Mouse (Mus musculus): ENCODE results near the gene Kcnn1. TPM values are rescaled to one million over a fixed set of nuclear protein-coding genes. Genes with fewer than 3 reads are reported as not detected.

The Kcnn1 gene
- polyA plus RNA-seq, 1 experiment from 2014 or later: 19.8 TPM

DNA sequence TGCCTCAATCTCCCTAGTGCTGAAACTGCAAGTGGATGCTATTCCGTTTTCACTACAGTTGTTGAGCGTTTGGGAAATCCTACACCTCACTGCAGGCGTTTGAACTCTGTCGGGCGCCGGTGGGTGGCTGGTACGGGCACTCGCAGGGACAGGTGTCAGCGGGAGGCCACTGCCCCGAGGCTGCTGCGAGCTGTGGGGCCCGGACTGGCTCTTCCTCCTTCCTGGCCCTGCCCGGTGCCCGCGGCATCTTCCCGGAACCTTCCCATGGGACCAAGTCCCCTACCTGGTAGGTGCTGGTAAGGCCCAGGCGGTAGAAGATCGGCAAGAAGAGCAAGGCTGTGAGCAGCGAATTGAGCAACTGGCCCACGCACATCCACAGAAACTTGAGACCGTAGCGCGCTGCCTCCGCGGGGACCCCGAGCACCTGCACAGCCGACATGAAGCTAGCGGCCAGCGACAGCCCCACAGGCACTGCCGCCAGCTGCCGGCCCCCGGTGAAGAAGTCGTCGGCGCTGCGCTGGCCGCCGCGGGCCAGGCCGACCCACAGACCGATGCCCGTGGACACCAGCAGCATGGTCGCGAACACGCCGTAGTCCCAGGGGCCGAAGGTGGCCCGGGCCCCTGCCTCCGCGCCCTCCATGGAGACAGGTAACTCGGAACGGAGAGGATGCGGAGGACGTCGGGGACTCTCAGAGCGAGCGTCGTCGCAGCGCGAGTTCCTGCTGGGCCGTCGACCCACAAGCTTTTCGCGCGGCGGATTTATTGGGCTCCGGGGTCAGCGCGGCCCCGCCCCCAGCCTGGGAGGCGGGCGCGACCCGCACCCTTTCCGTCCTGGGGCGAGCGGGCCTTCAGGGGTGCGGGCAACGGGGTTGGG lies 29.2 kb upstream of the Kcnn1 start, which contains the start of gene Slc5a5:
TSS of gene Slc5a5 (minus strand) at position 736 of the 874 bp plus-strand sequence.
- ATAC-seq (ENCODE audit: low FRiP score, low read depth): no peak
- Histone ChIP-seq H3K4me2 (peak within 1 kb of the TSS; percentile 35), H3K4me1 (replicated peaks) (peaks cover 20% of the 10 kb centered on the region), H3K9me3 (no peaks in the 10 kb centered on the region), H3K4me3 (peak within 1 kb of the TSS; percentile 19), H3K36me3 (peaks cover 27% of the 10 kb centered on the region), H3K27me3 (peaks cover 46% of the 10 kb centered on the region), H3K9ac (no peak within 1 kb of the TSS), H3K27ac (replicated peaks) (no peak within 1 kb of the TSS)
- WGBS: 5% methylated on average over 80 of the region's 80 CpGs

DNA sequence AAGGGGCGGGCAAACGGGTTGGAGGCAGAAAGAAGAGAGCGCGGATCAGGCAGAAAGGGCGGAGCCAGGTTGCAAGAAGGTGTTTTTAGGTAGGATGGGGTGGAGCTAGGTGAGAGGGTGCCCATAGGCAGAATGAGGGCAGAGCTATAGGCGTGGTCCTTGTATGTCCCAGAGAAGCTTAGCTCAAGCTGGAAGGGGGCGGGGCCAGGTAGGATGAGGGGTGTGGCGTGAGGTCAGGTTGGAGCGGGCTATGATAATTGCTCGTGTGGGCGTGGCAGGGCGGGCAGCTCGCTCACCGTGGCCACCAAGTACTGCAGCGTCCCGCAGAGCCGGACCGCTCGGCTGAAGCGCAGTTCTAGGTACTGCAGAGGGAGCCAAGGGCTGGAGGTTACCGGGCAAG lies 28.3 kb upstream of the Kcnn1 start:
- 12% methylated on average over 21 of the region's 21 CpGs for WGBS
- H3K4me1 ChIP-seq (replicated peaks): peaks cover 17% of the 10 kb centered on the region

GRCm38 (mm10) chr8:70890656-70891055 lies 27.6 kb upstream of the Kcnn1 start:
- H3K4me2 ChIP-seq: no peak overlapping the region
- ATAC-seq (ENCODE audit: low FRiP score, low read depth): no peak
- no peak overlapping the region for H3K27ac ChIP-seq (replicated peaks)
- no peaks in the 10 kb centered on the region for H3K9me3 ChIP-seq
- peaks cover 50% of the 10 kb centered on the region for H3K27me3 ChIP-seq
- peaks cover 10% of the 10 kb centered on the region for H3K4me1 ChIP-seq (replicated peaks)
- 91% methylated on average over 5 of the region's 5 CpGs for WGBS
- H3K36me3 ChIP-seq: peaks cover 25% of the 10 kb centered on the region
- no peak overlapping the region for H3K4me3 ChIP-seq
- H3K9ac ChIP-seq: no peak overlapping the region

More for the DNA sequence above, 28.3 kb upstream of the Kcnn1 start:
- Histone ChIP-seq H3K27me3 (peaks cover 48% of the 10 kb centered on the region), H3K4me2 (no peak overlapping the region), H3K27ac (replicated peaks) (no peak overlapping the region), H3K36me3 (peaks cover 27% of the 10 kb centered on the region), H3K9ac (no peak overlapping the region), H3K9me3 (no peaks in the 10 kb centered on the region), H3K4me3 (no peak overlapping the region)
- no peak for ATAC-seq (ENCODE audit: low FRiP score, low read depth)

- peak overlapping the region; percentile 19 for H3K4me2 ChIP-seq
- peaks cover 8% of the 10 kb centered on the region for H3K4me1 ChIP-seq (replicated peaks)
- WGBS: 1% methylated on average over 16 of the region's 18 CpGs
- H3K27ac ChIP-seq (replicated peaks): no peak overlapping the region
- no peak for ATAC-seq (ENCODE audit: low FRiP score, low read depth)
- peak overlapping the region; percentile 16; the same call in 1 of the 2 replicates for H3K4me3 ChIP-seq
- H3K27me3 ChIP-seq: peaks cover 26% of the 10 kb centered on the region
- no peaks in the 10 kb centered on the region for H3K36me3 ChIP-seq
- no peak overlapping the region for H3K9ac ChIP-seq
- H3K9me3 ChIP-seq: no peaks in the 10 kb centered on the region
Measured at GRCm38 (mm10) chr8:70887669-70888068, 24.6 kb upstream of the Kcnn1 start.

GRCm38 (mm10) chr8:70885612-70886011 lies 22.6 kb upstream of the Kcnn1 start:
- no peak for ATAC-seq (ENCODE audit: low FRiP score, low read depth)
- no peaks in the 10 kb centered on the region for H3K9me3 ChIP-seq

GRCm38 (mm10) chr8:70884683-70885082 lies 21.6 kb upstream of the Kcnn1 start:
- Histone ChIP-seq H3K9ac (no peak overlapping the region), H3K4me1 (replicated peaks) (no peaks in the 10 kb centered on the region), H3K27ac (replicated peaks) (no peak overlapping the region), H3K4me3 (no peak overlapping the region), H3K9me3 (no peaks in the 10 kb centered on the region), H3K27me3 (0 out of 2 replicates have a peak, but pooled peaks cover 5% of the 10 kb centered on the region), H3K4me2 (no peak overlapping the region), H3K36me3 (no peaks in the 10 kb centered on the region)
- no peak for ATAC-seq (ENCODE audit: low FRiP score, low read depth)
- WGBS: 89% methylated on average over 10 of the region's 10 CpGs

More at GRCm38 (mm10) chr8:70885612-70886011, 22.6 kb upstream of the Kcnn1 start:
- Histone ChIP-seq H3K27me3 (peaks cover 5% of the 10 kb centered on the region), H3K4me2 (no peak overlapping the region), H3K4me3 (no peak overlapping the region), H3K27ac (replicated peaks) (no peak overlapping the region), H3K9ac (no peak overlapping the region), H3K36me3 (no peaks in the 10 kb centered on the region), H3K4me1 (replicated peaks) (no peaks in the 10 kb centered on the region)
- 19% methylated on average over 12 of the region's 12 CpGs for WGBS

GRCm38 (mm10) chr8:70884186-70884585 lies 21.1 kb upstream of the Kcnn1 start:
- Histone ChIP-seq H3K9me3 (no peaks in the 10 kb centered on the region), H3K9ac (no peak overlapping the region), H3K36me3 (no peaks in the 10 kb centered on the region), H3K27me3 (0 out of 2 replicates have a peak, but pooled peaks cover 5% of the 10 kb centered on the region), H3K27ac (replicated peaks) (no peak overlapping the region), H3K4me1 (replicated peaks) (no peaks in the 10 kb centered on the region), H3K4me3 (no peak overlapping the region), H3K4me2 (no peak overlapping the region)
- WGBS: 84% methylated on average over 4 of the region's 4 CpGs
- ATAC-seq (ENCODE audit: low FRiP score, low read depth): no peak

DNA sequence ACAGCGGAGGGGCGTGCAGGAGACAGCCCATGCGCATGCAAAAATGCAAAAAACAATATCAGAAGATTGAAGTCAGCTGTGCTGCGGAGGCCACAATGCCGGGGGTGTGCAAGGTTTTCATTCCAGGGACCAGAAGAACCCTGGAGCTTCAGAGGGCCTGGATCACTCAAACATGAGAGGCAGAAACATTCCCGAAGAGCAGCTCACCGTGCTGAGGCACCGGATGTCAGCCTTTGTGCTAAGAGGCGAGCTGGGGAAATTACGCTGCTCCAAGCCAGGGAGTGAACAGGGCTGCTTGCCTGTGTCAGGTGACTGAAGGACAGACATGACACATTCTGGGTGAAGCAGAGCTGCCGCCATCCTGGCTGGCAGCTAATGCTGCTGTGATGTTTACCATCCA lies 17.5 kb upstream of the Kcnn1 start:
- Histone ChIP-seq H3K4me2 (no peak overlapping the region), H3K27me3 (no peaks in the 10 kb centered on the region), H3K9me3 (no peaks in the 10 kb centered on the region), H3K4me3 (no peak overlapping the region), H3K9ac (no peak overlapping the region), H3K4me1 (replicated peaks) (no peaks in the 10 kb centered on the region), H3K27ac (replicated peaks) (no peak overlapping the region), H3K36me3 (no peaks in the 10 kb centered on the region)
- no peak for ATAC-seq (ENCODE audit: low FRiP score, low read depth)
- WGBS: 36% methylated on average over 11 of the region's 11 CpGs

DNA sequence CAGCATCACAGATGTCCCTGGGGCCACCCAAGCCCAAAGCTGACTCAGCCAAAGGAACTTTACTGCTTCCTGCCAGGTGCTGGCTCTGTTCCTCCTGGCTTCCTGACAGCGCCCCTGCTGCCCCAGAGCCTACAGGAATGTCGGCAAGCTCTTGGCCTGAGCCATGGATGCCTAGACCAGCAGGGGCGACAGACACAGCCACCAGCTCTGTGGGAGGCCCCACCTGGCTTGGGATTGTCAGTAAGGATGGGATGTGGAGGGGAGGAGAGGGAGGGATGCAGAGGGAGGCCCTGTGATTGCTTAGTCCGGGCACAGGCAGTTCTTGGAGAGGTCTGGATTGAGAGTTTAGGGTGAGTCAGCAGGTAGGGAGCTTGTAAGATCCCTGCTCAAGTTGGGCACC lies 17.1 kb upstream of the Kcnn1 start:
- H3K27ac ChIP-seq (replicated peaks): no peak overlapping the region
- H3K27me3 ChIP-seq: no peaks in the 10 kb centered on the region
- WGBS: 6% methylated on average over 4 of the region's 4 CpGs
- no peak overlapping the region for H3K9ac ChIP-seq
- ATAC-seq (ENCODE audit: low FRiP score, low read depth): no peak; the same call in 1 of the 2 replicates
- H3K9me3 ChIP-seq: no peaks in the 10 kb centered on the region
- H3K4me3 ChIP-seq: no peak overlapping the region
- H3K4me1 ChIP-seq (replicated peaks): no peaks in the 10 kb centered on the region
- no peaks in the 10 kb centered on the region for H3K36me3 ChIP-seq
- H3K4me2 ChIP-seq: no peak overlapping the region

DNA sequence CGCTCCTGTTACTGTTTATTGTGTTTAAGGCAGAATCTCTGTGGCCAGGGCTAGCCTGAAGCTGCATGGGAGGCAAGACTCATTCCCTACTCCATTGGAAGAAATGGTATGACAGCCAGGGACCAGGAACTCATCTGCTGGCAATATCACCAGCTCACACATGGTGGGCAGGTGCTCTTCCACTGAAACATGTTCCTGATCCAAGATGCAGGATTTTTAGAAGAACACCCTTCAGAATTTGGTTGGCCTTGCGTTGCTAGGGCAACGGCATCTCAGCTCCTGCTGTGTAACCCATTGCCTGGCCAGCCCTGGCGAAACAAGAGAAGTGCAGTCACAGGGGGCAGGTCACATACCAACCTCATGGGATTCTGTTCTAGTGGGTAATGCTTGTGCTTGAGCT lies 16.4 kb upstream of the Kcnn1 start:
- Histone ChIP-seq H3K27me3 (no peaks in the 10 kb centered on the region), H3K9me3 (no peaks in the 10 kb centered on the region), H3K9ac (no peak overlapping the region), H3K36me3 (no peaks in the 10 kb centered on the region), H3K4me1 (replicated peaks) (0 out of 2 replicates have a peak, but pooled peaks cover under 1% of the 10 kb centered on the region), H3K4me3 (no peak overlapping the region), H3K4me2 (no peak overlapping the region), H3K27ac (replicated peaks) (no peak overlapping the region)
- ATAC-seq (ENCODE audit: low FRiP score, low read depth): no peak
- 45% methylated on average over 4 of the region's 4 CpGs for WGBS

GRCm38 (mm10) chr8:70878178-70878577 lies 15.1 kb upstream of the Kcnn1 start:
- Histone ChIP-seq H3K36me3 (no peaks in the 10 kb centered on the region), H3K4me1 (replicated peaks) (0 out of 2 replicates have a peak, but pooled peaks cover 6% of the 10 kb centered on the region), H3K27me3 (no peaks in the 10 kb centered on the region), H3K4me2 (no peak overlapping the region), H3K9ac (no peak overlapping the region), H3K4me3 (no peak overlapping the region), H3K9me3 (no peaks in the 10 kb centered on the region), H3K27ac (replicated peaks) (no peak overlapping the region)
- ATAC-seq (ENCODE audit: low FRiP score, low read depth): no peak
- 42% methylated on average over 2 of the region's 2 CpGs for WGBS

DNA sequence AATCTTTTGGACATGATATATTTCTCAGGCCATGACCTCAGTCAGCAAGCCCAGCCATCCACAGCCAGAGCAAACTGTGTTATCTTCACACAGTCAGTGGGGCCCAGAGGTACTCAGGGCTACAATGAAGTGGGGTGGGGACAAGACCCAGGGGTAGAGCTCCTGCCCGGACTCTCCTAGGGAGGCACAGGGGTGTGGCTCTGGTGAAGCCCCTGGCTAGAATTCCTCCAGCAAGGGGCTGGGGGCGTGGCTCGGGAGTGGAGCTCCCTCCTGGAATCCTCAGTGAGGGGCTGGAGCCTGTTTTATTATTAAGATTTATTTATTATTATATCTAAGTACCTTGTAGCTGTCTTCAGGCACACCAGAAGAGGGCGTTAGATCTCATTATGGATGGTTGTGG lies 13.3 kb upstream of the Kcnn1 start:
- Histone ChIP-seq H3K9me3 (no peaks in the 10 kb centered on the region), H3K27ac (replicated peaks) (no peak overlapping the region), H3K4me2 (no peak overlapping the region), H3K4me3 (no peak overlapping the region), H3K9ac (no peak overlapping the region), H3K4me1 (replicated peaks) (peaks cover 21% of the 10 kb centered on the region), H3K36me3 (no peaks in the 10 kb centered on the region), H3K27me3 (no peaks in the 10 kb centered on the region)
- WGBS: 64% methylated on average over 4 of the region's 4 CpGs
- ATAC-seq (ENCODE audit: low FRiP score, low read depth): no peak

Data from hindbrain, embryonic 15.5 days (tissue).